Mouse (Mus musculus) cerebellum, adult 2 months (tissue): ENCODE data around the gene Pax9.

Source experiments
- CTCF ChIP-seq: fragments of 200-500 bp; IDR thresholded peaks from 2 replicates; pipeline ENCODE4 v1.5.1; 2011; ENCODE audit warnings: low read depth, mild to moderate bottlenecking, control low read depth, low read length, moderate library complexity, borderline replicate concordance; ENCODE audit not compliant: insufficient read depth
- POLR2A ChIP-seq: fragments of 200-500 bp; IDR thresholded peaks from 2 replicates; pipeline ENCODE4 v1.6.1; 2011; ENCODE audit warnings: low read length, control low read depth, borderline replicate concordance; ENCODE audit not compliant: insufficient read depth

DNA sequence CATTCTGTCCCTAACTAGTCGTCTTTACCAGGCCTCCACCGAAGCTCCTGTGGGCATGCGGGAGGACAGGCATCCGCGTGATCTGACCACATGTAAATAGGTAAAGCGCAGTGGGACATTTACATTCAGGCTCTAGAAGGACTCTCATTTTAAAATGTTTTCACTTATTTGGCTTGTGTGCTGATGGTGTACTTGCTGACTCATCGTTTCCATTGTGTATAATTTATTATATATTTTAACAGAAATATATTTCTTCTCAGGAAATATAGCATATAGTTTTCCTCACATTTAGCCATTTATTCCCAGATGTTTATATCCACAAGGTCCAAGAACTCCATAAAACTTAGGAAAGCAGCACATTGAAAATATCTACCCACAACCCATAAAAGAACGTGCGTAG is 20.8 kb upstream of the Pax9 start:
- TF ChIP-seq CTCF (no peak), POLR2A (no peak)
